Mouse (Mus musculus) right cerebral cortex, postnatal 10 days (tissue): Measurements from ENCODE around the gene Vps51.
"Not testable (repeated sequence)": the region's sequence is repeated elsewhere in the genome, so short reads cannot be mapped to it uniquely, and the experiment has no call there.

Experiments used
- DNase-seq, 2 experiments: peaks; one replicate each; pipeline ENCODE4 v3.0.0; 2021; ENCODE audit warnings: low spot score in 2 of 2

The Vps51 gene

DNA sequence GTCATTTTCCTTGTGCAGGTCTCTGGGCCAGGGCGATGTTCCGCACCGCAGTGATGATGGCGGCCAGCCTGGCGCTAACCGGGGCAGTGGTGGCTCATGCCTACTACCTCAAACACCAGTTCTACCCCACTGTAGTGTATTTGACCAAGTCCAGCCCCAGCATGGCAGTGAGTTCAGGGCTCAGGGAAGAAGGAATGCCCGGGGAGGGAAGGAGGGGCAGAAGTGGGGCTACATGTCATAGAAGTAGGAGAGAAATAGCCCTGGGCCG lies 29.2 kb downstream of the Vps51 start:
- DNase-seq: no peak

DNA sequence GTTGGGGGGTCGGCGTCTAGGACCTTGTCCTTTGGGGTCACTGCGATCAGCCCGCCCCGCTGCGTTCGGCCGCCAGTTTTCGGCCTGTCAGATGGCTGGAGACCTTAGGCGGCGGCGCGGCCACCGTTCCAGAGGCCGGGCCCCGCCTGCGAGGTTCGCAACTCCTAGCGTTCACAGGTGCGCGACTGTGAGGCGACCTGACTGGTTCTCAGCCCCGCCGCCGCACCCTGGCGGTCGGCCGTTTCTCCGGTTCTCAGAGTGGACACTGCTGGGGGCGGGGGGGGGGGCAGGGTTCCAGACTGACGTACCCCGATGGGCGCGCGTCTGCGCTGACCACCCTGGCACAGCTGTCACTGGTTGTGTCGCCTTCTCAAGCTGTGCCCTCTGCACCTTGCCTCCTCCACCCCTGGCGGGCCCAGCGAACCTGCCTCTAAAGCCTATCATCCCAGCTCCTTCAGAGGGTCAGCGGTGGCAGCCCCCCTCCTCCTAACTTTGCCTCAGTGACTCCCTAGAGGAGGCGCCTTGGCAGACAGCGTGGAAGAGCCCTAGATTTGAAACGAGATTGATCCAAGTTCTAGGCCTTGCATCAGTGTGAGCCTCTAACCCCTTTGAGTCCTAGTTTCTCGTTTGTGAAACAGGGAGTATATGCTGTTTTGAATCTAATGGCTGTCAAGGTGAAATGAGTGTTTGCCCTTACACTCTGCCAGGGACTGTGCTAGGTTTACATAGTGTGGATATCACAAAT lies 29.7 kb downstream of the Vps51 start:
- peak in 1 of 2 experiments; percentile 49 for DNase-seq

DNA sequence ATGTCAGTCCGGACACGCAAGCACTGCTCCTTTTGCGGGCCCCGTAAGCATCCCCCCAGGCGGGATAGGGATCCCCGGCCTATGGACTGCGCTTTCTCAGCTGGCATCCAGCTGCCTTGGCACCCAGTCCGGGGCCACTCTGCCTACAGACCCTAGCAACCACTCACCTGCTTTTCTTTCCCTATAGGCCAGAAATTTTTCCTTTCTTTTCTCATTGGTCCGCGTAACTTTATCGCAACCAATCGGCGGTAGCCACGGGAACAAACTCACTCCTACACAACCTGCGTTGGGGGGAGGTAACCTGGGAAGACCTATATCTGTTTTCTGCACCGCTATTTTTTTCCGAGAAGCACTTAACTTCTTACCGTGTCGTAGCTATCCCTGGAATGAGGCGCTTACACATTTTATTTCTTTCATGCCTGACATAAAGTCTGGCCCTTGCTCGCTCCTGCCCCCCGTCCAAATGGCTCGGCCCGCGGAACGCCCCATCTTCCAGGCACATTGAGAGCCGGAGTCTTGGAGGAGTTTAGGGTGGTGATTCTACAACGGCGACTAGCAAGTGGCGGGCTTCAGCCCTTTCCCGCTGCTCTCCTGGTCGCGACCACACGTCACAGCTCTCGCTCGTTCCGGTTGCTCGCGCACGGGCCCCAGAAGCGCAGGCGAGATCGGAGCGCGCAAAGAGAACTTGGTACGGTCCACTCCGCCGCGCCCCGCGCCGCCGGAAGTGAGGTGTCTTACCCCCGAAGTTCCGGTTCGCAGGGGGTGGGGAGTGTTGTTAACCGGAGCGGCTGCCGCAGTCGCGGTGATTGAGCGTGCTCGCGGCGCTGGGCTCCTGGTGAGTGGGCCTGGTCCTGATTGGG lies 30.5 kb downstream of the Vps51 start, which contains the start of gene Syvn1:
TSS of gene Syvn1 (plus strand) at position 283 of the 860 bp plus-strand sequence.
- peak; percentile 94 to 96 for DNase-seq

DNA sequence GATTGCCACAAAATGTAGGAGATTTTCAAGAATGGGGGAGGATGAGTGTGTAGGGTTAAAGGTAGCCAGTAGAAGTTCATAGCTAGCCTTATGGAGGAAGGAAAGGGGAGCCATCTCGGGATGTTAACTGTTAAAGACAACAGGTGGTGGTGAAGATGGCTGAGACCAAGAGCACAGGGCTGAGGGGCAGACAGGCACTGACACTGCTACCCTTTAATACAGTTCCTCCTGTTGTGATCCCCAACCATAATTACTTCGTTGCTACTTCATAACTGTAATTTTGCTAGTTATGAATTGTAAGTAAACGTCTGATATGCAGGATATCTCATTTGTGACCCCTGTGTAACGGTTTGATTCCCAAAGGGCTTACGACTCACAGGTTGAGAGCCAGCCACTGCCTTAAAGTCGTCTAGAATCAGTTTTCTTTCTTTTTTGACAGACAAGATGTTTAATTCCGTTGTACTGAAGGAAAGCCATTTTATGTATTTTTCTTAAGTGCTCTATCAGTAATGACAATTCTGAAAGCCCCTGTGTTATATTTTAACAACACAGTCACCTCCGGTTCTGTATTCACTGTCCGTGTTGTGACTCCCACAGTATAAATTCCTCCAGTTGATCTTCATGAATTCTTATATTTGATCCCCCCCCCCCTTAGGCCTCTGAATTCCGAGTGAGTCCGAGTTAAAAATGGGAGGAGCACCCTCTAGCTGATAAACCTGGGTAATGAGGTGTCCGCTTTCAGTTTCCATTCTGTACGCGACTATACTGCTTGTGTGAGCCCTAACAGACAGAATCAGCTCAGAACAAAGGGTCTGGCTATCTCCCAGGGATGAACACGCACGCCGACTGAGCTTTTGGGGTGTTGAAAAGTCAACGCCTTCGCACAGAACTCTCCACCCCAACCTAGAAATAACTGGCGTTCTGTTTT lies 31.4 kb downstream of the Vps51 start:
- DNase-seq: no peak

DNA sequence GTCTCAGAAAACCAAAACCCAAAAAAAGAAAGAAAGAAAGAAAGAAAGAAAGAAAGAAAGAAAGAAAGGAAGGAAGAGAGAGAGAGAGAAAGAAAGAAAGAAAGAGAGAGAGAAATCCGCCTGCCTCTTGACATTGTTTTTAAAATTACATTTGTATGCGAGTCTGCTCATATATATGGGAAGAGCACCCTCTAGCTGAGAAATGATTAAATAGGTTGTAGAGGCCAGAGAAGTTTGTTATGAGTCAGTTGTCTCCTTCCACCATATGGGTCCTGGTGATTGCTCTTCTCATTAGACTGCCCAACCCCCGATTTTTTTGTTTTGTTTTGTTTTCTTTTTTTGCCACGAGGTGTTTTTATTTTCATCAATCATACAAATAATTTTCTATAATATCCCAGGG lies 32.9 kb downstream of the Vps51 start:
- not testable (repeated sequence) for DNase-seq

DNA sequence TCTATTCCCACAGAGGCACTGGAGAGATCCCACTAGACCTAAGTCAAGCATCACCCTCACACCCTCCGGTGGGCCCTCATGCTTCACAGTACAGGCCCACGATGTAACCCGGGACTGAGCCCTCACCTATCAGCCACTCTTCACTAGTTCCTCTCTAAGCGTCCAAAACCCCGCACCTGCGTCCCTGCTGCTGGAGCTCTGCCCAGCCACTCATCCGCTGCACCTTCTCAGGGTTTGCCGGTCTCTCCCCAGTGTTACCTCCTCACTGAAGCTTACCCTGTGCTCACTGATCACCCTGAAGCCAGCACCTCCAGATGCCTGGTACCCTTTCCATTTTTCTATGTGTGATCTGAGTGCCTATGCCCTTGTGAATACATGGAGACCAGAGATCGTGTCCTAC lies 34.7 kb downstream of the Vps51 start:
- no peak for DNase-seq

DNA sequence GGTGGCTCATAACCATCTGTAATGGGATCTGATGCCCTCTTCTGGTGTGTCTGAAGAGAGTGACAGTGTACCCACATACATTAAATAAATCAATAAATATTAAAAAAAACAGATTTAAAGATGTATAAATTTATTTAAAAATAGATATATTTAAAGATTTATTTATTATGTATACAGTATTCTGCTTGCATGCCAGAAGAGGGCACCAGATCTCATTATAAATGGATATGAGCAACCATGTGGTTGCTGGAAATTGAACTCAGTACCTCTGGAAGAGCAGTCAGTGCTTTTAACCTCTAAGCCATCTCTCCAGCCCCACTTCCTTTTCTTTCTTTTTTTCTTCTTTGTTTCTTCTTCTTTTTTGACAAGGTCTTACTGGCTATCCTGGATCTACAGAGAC lies 37.0 kb downstream of the Vps51 start:
- DNase-seq: no peak

DNA sequence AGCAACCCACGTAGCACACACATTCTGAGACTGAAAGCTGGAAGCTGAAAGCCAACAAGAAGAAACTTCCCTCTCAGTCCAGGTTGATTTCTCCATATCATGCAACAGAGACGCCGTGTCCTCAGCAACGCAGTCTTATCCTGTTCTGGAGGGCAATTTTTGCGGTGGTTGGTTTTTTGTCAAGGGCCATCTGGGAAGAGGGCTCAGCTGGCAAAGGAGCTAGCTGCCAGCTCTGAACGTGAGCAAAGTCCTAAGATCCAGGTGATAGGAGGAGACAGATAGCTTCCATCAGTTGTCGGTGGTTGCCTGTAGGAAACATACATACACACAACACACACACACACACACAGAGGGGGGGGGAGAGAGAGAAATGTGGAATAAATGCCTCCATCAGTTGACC lies 38.7 kb downstream of the Vps51 start:
- DNase-seq: no peak

DNA sequence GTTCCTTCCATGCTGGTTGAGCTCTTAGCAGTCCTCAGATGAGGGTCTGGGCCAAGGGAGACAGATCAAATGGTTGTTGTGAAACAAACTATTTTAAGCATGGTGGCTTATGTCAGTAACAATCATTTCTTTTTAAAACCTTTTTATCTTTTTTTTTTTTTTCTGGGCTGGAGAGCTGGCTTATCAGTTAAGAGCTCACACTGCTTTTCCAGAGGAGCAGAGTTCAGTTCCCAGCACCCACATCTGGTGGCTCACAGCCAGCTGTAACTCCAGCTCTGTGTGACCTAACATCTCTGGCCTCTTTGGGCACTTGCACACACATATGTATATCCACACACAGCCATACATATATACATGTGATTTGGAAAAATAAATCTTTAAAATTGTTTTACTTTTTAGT lies 39.3 kb downstream of the Vps51 start:
- no peak for DNase-seq

DNA sequence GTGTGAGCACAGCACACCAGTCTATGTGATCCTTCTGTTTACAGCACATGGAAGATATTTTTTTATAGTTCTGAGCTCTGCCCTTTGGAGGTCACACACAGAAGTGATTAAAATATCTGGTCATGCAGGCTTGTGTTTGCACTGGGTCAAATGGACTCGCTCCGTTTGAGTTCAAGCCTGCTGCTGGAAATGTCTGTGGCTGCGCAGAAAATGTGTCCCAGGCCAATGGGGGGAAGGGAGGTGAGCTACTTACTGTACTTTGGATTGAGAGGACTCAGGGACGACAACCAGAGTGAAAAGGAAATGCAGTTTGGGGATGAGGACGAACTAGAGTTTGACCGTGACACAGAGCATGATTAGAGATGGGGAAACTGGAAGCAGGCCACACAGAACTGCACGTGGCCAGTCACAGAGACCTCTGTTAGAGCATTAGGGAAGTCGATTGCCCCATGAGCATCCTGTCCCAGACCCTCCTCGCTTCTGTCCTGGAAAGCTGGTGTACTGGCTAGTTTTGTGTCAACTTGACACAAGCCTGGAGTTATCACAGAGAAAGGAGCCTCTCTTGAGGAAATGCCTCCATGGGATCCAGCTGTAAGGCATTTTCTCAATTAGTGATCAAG lies 41.0 kb downstream of the Vps51 start:
- DNase-seq: no peak

DNA sequence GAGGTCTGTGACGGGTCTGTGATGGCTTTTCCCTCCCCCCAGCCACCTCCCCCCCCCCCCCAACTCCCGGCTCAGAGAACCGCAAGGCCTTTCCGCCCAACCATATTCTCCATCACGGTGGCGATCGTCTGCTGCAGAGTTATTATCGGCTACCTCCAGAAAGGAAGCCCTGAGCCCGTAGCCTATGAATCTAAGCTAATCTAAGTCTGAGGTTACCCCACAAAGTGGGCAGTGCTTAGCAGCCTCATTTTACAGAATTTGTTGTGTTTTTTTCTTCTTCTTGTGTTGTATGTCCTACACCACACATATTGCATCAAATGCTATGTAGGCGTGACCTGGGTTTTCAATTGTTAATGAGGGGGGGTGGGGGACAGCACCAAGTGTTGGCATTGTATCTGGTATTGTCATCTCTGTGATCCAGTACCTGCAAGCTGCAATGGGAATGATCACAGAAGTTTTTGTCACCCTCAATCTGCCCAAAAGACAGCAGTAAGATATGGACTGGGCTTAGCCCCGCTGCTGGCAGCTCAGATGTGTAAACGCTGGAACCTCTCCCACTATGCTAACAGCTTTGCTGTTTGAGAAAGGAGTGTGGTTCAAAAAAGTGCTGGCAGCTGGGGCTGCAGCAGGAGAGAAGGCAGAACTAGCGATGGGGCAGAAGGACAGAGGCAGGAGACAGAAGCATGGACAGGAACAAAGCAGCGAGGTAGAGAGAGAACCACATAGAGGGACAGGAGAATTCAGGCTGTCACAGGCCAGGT lies 46.3 kb downstream of the Vps51 start:
- DNase-seq: no peak

DNA sequence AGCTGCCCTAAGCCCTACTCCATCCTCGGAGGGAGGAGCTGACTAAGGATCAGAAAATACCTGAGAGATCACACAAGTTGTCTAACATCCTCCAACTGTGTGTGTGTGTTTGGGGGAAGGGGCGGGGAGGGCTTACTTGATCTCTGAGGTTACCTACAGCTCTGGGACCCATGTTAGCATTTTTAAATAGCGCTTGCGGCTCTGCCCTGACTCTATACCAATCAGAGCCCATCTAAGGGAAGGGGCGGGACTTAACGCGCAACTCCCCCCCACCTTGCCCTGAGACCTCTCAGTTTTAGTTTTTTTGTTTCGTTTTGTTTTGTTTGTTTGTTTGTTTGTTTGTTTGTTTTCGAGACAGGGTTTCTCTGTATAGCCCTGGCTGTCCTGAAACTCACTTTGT lies 47.6 kb downstream of the Vps51 start:
- no peak for DNase-seq

DNA sequence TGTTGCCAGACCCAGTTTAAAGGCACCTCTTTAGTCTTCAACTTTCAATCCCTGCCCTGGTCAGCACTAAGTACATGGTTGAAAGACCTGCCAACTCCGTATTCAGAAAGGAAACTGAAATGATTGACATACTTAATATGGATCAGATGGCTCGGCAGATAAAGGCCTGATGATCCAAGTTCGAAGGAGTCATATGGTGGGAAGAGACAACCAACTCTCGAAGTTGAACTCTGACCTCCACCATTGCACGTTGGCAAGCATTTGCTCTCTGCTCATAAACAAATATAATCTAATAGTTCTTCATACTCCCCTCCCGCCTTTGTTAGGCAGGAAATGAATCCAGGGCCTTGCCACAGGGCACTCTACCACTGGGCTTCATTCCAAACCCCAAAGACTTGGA lies 48.0 kb downstream of the Vps51 start:
- no peak for DNase-seq

DNA sequence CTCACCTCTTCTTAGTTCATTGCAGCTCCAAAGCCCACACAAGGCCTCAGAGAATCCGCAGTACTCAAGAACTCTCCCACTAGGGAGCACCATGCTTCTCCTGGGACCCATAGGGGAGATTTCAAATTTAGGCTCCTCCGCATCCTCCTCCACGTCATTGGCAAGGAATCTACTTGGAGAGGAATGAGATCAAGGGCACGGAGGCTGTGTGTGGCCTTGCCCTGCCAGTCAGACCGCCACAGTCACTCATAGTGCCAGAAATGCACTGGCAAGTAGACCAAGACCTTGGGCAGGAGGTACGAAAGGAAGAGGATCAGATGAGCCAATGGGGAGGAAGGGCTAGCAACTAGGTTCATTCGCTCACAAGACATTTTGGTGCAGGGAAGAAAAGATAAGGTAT lies 53.1 kb downstream of the Vps51 start:
- no peak for DNase-seq

DNA sequence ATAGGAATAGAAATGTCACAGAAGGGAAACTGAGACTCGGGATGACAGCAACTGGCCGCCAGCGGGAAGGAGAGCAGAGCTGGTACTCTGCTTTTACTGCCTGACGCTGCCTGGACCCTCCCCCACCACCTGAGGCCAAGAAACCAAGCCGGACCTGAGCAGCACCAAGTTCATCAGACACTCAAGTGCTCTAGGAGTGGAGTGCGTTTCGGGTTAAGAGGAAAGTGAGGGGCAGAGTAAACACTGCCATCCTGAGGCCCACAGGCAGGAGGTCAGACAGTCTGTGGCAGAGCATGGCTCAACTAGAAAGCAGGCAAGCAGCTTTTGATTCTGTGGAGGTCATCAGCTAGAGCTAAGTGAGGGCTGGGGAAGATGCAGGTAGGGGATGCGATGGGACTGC lies 54.0 kb downstream of the Vps51 start:
- DNase-seq: no peak

DNA sequence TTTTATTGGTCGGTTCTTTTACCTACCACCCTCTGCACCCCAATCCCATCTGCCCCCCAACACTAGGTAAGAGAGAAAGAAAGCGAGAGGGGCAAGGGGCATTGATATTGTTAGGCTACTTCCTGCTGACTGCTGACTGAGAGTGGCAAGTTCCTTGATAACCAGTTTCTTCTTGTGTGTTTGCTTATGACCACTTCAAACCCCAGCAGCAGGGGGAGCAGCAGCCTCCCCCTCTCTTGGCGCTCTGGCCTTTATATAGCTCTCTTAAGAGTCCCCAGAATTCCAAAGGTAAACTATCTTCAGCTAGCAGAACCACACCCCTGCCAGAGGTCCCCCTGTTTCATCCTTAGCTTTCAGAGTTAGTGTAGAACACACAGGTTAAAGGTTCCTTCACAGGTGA lies 56.8 kb downstream of the Vps51 start:
- no peak for DNase-seq

DNA sequence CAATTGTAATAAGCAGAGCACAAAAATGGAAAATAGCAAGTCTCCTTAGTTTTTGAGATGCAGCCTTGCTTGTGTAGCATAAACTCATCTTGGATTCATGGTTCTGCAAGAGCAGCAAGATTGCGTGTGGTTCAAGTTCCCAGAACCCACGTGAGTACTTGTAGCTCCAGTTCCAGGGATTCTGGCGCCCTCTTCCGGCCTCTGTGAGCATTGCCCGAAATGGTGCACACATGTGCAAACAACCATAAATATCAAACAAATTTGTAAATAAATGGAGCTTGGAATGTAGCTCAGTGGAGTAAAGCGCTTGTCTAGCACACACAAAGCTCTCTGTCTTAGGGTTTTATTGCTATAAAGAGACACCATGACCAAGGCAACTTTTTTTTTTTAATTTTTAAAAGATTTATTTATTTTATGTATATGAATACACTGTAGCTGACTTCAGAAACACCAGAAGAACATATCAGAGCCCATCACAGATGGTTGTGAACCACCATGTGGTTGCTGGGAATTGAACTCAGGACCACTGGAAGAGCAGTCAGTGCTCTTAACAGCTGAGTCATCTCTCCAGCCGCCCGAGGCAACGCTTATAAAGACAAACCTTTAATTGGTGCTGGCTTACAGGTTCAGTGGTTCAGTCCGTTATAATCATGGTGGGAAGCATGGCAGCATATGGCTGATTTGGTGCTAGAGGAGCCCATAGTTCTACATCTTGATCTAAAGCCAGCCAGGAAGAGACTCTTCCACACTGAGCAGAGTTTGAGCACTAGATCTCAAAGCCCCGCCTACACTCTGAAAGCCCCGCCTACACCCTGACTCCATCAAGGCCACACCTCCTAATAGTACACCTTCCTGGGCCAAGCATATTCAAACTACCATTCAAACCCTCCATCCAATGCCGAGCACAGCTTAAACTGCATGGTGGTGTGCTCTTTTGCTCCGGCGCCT lies 58.6 kb downstream of the Vps51 start:
- peak; percentile 83 to 89 for DNase-seq
